Mouse (Mus musculus) granulocyte monocyte progenitor cell, adult 5-6 weeks (primary cell): ENCODE results near the gene Stoml1. TPM values are rescaled to one million over a fixed set of nuclear protein-coding genes. Genes with fewer than 3 reads are reported as not detected.

ENCODE experiments used
- ATAC-seq: replicated peaks from 2 replicates; pipeline ENCODE4 v1.8.0; 2016; ENCODE audit warnings: mild to moderate bottlenecking, moderate TSS enrichment, inconsistent platforms; ENCODE audit not compliant: poor library complexity, severe bottlenecking
- total RNA-seq, 2 experiments: library from RNA; stranded (forward) in 1 of 2; stranded (reverse) in 1 of 2; fragments of 200-712, 200-1000 nt in 1 of 2; fragments of >200 nt in 1 of 2; fragmentation: Nextera tagmentation in 1 of 2; gene quantifications; 2 replicates each; pipeline ENCODE4 v1.2.3; 2014 to 2017

Stoml1 gene
- total RNA-seq, 2 experiments from 2014 or later: 11.6 to 17.7 TPM

- ATAC-seq: no peak
These were observed 42.9 kb downstream of the Stoml1 start for GRCm38 (mm10) chr9:58295766-58296361.

GRCm38 (mm10) chr9:58297065-58297464 lies 44.1 kb downstream of the Stoml1 start:
- no peak for ATAC-seq

GRCm38 (mm10) chr9:58297961-58298477 lies 45.1 kb downstream of the Stoml1 start:
- no peak for ATAC-seq

GRCm38 (mm10) chr9:58299356-58299799 lies 46.4 kb downstream of the Stoml1 start:
- ATAC-seq: no peak

DNA sequence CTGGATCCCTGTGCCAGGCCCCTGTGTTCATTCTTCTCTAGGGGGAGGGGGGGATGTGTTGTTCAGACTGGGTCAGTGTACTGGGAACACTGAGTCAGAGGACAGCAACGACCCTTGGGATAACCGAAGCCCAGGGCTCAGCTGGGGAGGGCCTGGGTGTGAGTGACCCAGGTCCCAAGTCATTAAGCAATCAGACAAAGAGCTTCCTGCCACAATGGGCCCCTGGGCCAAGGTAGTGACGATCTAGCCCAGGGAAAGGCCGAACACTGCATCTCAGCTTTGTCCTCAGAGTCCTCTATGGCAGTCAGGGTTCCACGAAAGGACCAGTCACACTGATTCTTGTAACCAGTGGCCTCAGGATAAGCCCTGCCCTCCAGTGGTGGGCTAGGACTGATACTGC lies 50.2 kb downstream of the Stoml1 start:
- no peak for ATAC-seq

DNA sequence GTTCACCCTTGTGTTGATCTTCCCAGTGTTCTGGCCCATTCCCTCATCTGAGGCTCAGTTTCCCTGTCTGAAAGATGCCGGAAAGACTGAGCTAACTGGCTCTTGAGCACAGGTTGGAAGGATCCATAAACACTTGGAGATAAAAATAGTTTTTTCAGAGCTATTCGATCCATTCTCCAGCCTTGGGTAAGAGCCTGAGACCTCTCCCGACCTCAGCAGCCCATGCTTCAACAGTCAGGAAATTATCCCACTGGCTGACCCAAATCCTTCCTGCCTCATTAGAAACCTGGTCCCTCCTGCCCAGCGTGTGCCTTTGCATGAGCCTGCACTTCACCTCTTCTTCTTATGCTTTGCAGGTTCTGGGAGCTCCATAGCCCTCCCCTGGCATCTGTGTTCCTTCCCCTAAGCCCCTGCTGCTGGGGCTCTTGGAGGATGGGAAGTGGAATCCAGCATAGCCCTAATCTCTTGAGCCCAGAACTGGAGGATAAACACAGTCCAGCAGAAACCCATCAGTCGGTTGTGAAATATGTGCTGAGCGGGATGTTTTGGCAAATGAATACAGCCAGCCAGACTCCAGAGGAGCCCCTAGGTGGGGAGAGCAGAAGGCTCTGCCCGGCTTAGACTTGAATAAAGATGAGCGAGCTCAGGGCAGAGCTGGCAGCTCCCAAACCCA lies 50.8 kb downstream of the Stoml1 start:
- no peak for ATAC-seq

- ATAC-seq: no peak
These were observed 52.7 kb downstream of the Stoml1 start for GRCm38 (mm10) chr9:58305686-58306085.

DNA sequence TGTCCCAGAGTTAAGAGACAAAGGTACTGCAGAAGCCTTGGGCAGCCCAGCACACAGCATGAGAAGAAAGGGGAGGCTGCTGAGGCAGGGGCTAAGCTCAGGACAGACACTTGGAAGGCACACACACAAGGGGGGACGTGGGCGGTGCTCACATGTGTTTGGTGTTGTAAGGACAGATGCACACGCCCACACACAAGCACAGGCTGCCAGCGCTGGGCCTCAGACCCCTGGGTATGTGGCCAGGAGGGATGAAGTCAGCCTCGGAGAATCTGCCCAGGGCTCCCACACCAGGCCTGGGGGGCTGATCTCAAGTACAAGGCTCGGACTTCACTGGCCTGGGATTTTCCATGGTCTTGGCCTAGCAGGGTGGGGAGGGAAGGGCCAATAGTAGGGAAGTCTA lies 55.4 kb downstream of the Stoml1 start:
- ATAC-seq: no peak

DNA sequence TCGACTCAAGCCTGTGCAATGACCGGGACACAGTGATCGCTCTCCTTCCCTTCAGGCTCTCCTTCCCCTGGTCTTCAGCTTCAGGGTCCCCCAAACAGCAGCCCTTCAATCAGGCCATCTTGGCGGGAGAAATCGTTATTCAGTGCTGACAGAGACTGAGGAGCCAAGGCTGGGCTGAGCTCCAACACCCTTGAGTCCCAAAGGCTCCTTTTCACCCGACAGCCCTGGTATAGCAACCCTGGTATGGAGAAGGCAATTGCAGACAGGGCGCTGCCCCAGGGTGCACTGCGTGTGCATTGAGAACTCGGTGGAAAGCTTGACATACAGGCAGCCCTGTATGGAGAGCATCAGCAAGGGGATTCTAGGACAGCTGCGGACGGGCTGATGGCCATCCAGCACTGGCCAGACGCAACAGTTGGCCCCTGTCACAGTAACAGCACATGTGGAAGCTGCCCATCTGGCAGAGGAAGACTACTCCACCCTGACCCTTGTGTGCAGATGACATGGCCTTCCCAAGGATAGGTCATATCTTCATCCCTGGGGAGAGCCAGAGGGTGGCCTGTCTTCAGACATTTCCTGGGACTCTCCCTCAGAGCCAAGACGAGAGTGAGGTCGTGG lies 57.2 kb downstream of the Stoml1 start:
- ATAC-seq: no peak

- no peak for ATAC-seq
These were observed 58.4 kb downstream of the Stoml1 start for GRCm38 (mm10) chr9:58311191-58311910.

Other genes with a start within 250 kb of the Stoml1 start
- gene Cyp11a1, start 246.8 kb upstream of the Stoml1 start, total RNA-seq (2014; fragmentation: Nextera tagmentation): 0.58 and 7.0 TPM in 2 replicates
- gene Cyp11a1, start 246.8 kb upstream of the Stoml1 start, total RNA-seq (2017): 0.52 and 1.2 TPM in 2 replicates
- gene Stra6, start 189.4 kb upstream of the Stoml1 start, total RNA-seq (2014; fragmentation: Nextera tagmentation): not detected in 2 replicates
- not detected in 2 replicates for gene Stra6, start 189.4 kb upstream of the Stoml1 start, total RNA-seq (2017)
- not detected in 2 replicates for gene Ccdc33, start 134.3 kb upstream of the Stoml1 start, total RNA-seq (2014; fragmentation: Nextera tagmentation)
- not detected in 2 replicates for gene Ccdc33, start 134.3 kb upstream of the Stoml1 start, total RNA-seq (2017)
- 0.17 TPM in 1 of 2 replicates, not detected in the other for gene Islr, start 48.9 kb upstream of the Stoml1 start, total RNA-seq (2014; fragmentation: Nextera tagmentation)
- gene Islr, start 48.9 kb upstream of the Stoml1 start, total RNA-seq (2017): not detected in 2 replicates
- not detected in 2 replicates for gene Islr2, start 48.8 kb upstream of the Stoml1 start, total RNA-seq (2014; fragmentation: Nextera tagmentation)
- not detected in 2 replicates for gene Islr2, start 48.8 kb upstream of the Stoml1 start, total RNA-seq (2017)
- gene Pml, start 3.4 kb upstream of the Stoml1 start, total RNA-seq (2014; fragmentation: Nextera tagmentation): 49.9 and 57.2 TPM in 2 replicates
- gene Pml, start 3.4 kb upstream of the Stoml1 start, total RNA-seq (2017): 9.3 and 10.1 TPM in 2 replicates
- not detected in 2 replicates for gene Loxl1, start 60.0 kb downstream of the Stoml1 start, total RNA-seq (2014; fragmentation: Nextera tagmentation)
- gene Loxl1, start 60.0 kb downstream of the Stoml1 start, total RNA-seq (2017): not detected in 2 replicates
- gene Tbc1d21, start 117.3 kb downstream of the Stoml1 start, total RNA-seq (2014; fragmentation: Nextera tagmentation): not detected in 2 replicates
- not detected in 2 replicates for gene Tbc1d21, start 117.3 kb downstream of the Stoml1 start, total RNA-seq (2017)
- gene Insyn1, start 235.4 kb downstream of the Stoml1 start, total RNA-seq (2014; fragmentation: Nextera tagmentation): not detected in 2 replicates
- gene Insyn1, start 235.4 kb downstream of the Stoml1 start, total RNA-seq (2017): not detected in 2 replicates